Mouse (Mus musculus): ENCODE results near the gene Gsn.

Gene Gsn

DNA sequence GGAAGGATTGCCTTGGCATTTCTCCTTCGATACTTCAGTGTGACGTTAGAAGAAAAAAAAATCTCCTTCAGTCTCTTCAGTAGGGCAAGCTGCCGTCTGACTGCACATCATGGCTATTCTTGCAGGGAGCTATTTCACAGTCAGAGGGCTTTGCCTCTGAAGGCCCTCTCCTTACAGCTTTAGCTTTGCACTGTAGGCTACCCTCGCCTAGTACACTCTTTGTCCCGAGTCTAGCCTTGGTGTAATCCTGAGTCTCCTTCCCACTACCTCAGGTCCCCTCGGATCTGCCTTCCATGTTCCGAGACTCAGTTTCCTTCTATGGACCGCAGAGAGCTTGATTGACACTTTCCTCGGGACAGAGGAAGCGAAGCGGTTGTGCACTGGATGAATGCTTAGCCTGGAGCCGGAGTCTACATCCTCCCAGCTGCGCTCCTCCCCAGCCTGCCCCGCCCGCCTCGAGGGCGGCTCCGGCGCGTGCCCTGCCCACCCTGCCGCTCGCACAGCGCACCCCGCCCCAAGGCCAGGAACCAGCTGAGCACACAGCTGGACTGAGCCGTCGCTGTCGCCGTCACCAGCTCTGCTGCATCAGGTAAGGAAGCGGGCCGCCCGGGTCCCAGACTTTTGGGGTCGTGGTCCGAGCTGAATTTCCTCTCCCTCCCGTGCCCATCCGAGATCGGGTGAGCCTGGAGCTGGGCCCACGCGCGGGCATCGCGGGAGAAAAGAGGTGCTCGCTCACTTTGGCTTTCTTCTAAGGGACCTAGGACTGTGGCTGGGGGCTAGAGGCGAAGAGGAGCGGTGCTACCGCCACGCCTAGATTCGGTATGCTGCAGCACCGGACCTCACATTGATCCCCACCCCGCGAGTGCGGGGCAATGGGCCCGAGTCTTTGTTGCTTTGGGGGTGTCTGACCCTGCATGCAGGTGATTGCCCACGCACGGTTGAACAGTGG, at the start of gene Gsn:
Gene Gsn, plus strand, starts transcription at position 496 of the 949 bp plus-strand sequence.
- DNase-seq (ENCODE audit: low spot score in 2 of 2), result peak; percentile 81 to 91

DNA sequence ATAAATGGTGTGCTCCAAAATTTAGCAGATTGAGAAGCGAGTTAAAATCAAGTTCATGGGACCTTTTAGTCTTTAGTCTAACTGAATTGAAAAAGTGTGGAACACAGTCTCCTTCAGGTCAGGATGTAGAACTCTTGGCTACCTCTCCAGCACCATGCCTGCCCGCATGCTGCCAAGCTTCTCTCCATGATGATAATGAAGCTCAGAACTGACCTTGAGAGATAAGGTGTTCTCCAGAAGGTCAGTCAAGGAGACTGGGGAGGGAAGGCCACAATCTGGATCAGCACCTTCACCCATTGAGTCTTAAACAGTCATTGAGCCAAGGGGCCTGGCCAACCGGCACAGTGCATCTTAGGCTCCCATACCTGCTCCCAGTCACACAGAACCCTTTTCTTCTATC, 49.4 kb upstream of the Gsn start:
- DNase-seq (ENCODE audit: low spot score in 2 of 2), result no peak

DNA sequence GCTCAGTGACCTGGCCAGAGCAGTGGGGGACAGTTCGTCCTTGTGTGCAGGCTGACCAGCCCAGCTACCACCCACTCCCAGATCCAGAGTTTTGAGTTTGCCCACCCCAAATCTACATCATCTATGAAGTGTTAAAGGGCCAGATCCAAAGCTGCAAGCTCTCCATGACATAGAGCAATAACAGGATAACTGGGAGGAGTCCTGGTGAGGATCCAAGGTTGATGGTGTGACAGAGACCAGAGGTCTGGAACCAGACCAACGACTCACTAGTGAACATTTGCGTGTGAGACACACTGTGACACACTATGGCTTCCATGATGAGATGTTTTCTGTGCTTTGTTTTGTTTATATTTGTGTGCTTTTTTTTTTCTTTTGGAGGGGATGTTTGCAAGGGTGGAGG, 48.1 kb upstream of the Gsn start:
- DNase-seq (ENCODE audit: low spot score in 2 of 2), result no peak

DNA sequence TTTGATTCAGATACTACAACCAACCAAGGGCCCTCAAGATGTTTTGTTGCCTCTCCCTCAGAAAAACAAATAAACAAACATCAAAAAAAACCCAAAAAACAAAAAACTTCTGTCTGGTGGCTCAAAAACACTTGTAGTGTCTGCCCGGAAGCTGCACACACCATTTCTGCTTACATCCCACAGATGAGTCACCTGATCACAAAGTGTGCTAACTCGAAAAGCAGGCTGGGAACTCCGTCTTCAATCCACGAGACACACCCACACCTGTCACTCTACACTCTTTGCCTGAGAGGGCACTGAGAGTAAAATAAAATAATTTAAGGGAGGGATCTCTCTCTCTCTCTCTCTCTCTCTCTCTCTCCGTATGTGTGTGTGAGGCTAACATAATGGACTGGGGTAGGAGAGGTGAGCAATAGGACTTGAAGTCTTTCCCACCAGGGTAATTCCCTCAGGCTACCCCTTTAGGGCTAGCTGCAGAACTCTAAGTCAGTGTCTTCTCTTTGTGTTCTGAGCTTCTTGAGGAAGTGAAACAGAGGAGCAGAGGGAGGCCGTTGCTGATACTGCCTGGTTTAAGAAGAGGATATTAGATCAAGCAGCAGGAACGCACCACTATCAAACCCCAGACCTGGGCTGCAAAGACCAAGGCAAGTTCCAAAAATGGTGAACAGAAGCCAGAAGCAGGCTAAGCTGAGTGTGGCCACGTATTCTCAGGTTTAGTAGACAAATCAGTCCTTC, 47.1 kb upstream of the Gsn start:
- DNase-seq (ENCODE audit: low spot score in 2 of 2), result no peak

DNA sequence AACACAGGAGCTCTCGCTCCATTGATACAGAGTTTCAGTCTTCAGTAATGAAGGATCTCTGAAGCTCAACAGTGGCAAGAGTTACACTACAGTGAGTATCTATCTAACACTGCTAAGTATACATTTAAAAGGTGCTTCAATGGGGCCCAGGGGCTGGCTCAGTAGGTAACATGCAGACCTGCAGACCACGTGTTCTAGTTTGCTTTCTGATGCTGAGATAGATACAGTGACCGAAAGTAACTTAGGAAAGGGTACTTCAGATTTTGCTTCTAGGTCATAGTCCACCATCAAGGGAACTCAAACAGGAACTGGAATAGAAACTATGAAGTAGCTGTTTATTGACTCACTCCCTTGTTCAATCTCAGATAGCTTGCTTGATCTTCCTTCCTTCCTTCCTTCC, 44.5 kb upstream of the Gsn start:
- DNase-seq (ENCODE audit: low spot score in 2 of 2), result no peak

DNA sequence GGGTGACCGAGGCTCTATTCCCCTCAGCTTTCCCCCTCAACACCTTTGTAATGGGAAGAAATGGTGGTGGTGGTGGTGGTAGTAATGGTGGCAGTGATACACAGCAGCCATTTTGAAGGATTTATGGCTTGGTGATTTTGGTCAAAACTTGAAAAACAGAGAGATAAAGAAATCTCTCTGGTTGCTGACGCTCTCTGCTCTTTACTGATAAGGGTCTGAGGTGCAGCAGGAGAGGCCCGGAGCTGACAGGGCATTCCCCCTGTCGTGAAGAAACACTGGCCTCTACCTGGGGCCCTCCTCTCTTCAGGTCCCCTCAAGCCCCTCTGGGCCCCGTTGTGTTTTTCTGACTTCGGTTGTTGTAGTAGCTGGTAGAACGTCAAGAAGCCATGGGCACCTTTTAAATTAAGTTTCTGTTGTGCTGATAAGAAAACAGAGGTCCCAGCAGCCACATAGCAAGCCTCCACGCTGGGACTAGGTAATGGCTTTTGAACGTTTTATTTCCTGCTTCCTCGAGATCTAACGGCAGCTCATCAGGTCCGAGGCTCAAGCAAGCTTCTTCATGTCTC, 42.8 kb upstream of the Gsn start:
- DNase-seq (ENCODE audit: low spot score in 2 of 2), result no peak

DNA sequence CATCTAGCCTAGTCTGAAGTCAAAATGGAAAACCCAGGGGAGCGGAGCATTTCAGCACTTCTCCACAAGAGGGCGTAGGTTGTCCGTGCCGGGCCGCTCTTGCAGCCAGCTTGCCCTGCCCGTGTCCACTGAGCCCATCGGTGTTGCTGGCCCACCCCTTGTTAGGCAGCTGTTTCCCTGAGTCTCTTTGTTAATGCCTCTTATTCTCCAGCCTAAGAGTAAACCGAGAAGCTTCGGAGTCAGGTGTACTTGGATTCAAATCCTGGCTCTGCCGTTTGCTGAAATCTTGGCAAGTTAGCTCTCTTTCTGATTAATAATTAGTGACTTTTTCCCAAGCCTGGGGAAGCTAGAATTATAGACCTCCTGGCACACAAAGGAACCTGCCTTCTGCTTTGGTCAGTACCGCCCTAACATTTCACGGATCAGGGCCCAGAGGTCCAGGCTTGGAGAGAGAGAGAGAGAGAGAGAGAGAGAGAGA, 41.3 kb upstream of the Gsn start:
- peak; percentile 75 to 91 for DNase-seq (ENCODE audit: low spot score in 2 of 2)

DNA sequence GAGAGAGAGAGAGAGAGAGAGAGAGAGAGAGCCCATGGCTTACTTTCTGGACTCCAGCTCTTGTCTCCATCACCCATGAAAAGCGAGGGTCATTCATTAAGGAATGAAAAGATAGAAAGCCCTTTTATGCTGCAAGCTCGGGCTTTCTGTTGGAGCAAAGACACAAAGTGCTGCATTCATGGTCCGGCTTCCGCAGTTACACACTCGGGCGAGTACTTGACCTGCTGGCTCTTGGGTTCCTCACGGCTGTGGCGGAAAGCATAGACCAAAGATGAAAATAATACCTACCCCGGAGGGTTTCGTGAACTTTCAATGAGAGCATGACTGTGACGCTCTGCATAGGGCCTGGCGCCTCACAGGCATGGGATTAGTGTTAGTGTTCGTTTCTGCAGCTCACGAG, 40.8 kb upstream of the Gsn start:
- DNase-seq (ENCODE audit: low spot score in 2 of 2), result no peak

DNA sequence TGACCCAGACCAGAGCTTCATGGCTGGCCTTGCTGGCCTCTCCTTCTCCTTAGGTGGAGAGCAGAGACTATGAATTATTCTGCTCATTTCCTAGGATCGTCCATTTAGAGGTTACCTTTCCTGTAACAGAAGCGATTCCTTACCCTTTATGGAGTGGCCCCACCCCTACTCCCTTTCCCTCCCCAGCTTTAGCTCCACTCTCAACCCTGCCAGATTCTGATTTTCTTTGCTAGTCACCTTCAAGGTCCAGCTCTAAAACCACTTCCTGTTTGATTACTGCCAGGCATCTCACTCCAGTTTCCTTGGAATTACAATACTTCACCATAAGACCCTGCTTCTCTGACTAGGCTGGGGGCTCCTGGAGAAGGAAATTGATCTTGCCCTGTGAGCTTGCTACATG, 39.5 kb upstream of the Gsn start:
- DNase-seq (ENCODE audit: low spot score in 2 of 2), result no peak

DNA sequence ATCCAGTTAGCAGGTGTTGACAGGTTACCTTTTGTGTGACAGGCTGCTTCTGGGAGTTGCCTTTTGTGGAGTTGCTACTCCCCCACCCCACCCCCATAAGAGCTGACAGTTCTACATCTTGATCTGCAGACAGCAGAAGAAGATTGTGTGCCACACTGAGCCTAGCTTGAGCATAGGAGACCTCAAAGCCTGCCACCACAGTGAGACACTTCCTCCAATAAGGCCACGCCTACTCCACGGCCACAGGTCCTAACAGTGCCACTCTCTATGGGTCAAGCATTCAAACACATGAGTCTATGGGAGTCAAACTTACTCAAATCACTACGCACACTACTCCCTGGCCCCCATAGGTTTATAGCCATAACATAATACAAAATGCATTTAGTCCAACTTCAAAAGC, 37.4 kb upstream of the Gsn start:
- DNase-seq (ENCODE audit: low spot score in 2 of 2), result no peak

DNA sequence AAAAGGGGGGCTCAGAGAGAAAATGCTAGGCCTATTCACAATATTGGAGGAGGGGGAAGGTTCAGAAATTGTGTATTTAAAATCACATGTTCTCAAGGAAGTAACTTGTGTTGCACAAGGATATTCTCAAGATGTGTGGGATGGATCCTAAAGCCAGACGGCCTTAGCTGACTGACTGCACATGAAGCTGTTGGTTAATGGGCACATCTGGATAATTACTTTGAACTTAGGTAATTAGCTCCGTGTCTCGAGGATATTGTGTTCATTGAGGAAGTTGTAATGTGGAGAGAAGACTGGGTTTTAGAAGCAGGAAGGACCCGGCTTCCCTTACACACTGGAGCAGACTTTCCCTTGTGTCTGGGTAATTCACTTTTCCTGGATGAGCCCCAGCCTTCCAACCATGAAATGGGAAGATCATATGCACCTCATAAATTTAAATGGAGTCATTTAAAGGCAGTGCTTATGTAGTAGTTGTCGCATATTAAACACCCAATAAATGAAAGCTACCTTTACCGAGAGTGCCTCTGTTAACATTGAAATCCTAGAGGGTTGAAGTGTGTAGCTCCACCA, 33.3 kb upstream of the Gsn start:
- DNase-seq (ENCODE audit: low spot score in 2 of 2), result no peak

DNA sequence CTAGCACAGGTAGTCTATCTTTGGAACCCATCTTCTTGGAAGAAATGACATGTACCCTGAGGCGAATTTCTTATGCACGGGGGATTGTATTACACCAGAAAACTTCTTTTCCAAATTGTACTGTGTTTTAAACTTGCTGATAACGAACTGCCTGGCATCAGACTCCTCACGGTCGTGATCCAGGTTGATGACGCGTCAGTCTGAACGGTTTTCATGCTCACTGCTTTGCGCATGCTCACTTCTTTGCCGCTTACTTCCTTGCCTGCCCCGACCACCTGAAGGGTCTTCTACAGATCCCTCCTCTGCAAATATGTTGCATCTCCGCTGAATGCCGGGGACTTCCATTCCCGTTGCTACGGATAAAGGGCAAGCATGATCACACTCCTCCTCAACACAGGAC, 31.9 kb upstream of the Gsn start:
- DNase-seq (ENCODE audit: low spot score in 2 of 2), result no peak

DNA sequence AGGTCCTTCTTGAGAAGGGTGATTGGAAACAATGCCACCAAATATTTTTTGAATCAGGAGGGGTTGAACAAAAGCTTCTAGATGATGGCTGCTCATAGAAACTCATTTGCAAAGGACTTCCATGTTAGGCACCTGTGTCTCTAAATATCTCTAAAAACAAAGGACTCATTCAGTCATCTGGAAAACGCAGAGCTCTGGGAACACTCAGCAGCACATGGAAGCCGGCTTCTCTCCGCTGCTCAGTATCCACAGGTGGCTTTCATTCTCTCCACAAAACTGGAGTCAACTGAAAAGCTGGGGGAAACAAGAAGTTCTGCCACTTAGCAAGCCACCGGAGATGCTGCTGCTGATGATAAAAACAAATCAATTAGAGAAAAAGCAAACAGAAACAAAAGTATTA, 28.0 kb upstream of the Gsn start:
- no peak for DNase-seq (ENCODE audit: low spot score in 2 of 2)

DNA sequence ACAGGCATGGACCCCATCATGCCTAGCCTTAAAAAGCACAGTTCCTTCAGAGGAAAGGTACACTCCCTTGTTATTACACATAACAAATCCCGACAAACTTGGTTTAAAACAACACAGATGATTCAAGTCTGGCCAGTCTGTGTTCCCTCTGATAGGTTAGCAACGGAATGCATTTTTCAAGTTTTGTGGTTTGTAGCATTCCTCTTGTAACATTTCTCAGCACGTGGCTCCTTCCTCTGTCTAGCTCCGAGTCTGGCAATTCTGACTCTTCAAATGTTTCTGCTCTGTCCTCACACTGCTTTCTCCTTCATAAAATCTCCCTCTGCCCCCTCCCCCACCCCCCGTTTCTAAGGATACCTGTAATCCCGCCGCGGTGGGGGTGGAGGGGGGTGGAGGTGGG, 26.0 kb upstream of the Gsn start:
- no peak for DNase-seq (ENCODE audit: low spot score in 2 of 2)

DNA sequence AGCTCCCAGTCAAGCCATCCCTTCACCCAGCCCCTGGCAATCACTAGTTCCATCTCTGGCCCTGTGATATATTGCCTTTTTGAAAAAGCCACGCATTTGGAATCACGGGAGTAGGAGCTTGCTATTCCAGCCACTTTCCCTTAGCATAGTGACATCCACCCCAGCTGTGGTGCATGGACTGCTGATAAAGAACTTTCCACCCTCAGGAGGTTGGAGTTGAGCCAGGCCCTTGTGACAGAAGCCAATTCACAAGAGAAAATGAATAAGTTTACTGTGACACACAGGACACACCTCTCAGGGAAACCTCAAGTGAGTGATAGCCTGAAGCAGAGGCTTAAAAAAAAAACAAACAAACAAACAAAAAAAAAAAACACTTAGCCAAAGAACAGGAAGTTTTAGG, 24.3 kb upstream of the Gsn start:
- DNase-seq (ENCODE audit: low spot score in 2 of 2), result no peak

DNA sequence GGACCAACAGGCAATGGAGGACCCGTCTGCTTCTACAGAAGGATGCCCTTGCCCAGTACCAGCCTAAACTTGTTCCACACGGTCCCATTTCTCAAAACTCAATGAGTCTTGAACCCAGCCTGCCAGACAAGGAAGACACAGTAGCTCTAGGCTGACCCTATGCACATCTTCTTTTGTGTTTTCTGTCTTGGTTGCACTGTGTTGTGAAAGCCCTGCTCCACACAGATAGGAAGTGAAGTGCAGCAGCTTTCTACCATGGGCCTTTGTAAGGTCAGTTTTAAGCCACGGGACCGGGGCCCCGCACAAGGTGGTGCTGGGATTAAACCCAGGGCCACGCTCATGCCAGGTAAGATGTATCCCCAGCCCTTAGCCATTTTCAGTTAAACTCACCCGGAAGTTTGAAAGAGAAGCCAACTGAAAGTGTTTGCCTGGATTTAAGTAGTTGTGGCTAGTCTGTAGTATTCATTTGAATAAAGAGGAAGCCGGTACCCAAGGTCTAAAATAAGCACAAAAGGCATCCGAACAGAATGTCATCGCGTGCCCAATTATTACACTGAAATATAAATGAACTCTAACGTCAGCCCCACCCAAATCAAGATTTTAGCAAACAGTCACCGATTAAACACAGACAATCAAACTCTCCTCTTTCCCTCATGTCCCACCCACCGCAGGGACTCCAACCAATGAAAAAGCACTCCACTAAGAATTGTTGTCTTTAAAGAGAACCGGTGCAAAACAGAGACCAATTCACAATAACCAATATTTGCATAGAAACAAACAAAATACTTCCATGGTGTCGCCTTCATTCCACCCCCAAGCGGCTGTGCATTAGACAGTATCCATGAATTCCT, 23.4 kb upstream of the Gsn start:
- no peak for DNase-seq (ENCODE audit: low spot score in 2 of 2)

DNA sequence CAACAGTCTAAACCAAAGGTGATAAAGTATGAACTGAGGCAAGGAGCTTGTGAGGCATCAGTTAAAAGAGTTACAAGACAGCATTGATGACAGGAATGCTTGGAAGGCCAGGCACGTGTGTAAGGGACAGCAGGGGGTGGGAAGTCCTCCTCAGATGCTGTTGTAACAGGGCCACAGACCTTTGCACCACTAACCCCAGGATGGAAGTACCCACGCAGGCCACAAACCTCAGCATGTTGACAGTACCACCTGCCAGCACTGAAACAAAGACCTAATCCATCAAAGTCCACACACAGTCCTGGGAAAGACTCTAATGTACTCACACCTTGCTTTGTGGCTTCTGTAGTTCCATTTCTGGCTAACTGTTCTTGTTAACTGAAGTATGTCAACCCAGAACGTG, 22.3 kb upstream of the Gsn start:
- no peak for DNase-seq (ENCODE audit: low spot score in 2 of 2)

DNA sequence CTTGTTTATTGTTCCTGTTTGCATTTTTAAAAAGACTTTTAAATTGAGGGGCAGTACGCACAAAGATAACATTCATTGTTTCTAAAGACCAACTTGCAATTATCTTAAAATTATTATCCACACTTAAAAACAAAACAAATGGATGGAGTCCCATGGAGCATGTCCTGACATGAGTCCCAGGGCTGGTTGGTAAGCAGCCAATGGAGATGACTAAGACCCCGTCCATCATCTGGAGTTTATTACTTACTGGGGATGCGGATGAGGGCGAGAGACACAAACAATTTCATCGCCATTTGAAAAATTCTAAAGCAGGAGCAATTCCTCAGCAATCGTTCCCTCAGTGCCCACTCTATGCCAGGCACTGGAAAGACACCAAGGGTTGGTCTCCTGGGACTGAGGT, 21.2 kb upstream of the Gsn start:
- no peak for DNase-seq (ENCODE audit: low spot score in 2 of 2)

DNA sequence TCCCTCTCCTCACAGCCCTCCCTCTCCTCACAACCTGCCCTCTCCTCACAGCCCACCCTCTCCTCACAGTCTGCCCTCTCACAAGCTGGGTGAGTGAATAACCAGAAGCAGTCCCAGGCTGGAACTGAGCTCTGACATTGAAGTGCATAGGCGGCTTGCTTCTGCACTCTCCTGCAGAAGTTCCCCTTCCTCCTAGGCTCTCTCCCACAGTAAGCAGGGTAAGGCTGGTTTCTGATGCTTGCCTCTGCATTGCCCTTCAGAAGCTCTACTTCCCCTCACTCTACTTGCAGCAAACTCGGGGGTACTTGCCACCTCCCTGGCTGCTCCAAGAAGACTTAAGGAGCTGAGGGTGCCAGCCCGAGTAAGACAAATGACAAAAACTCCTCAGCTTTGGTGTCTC, 11.9 kb upstream of the Gsn start:
- no peak for DNase-seq (ENCODE audit: low spot score in 2 of 2)

DNA sequence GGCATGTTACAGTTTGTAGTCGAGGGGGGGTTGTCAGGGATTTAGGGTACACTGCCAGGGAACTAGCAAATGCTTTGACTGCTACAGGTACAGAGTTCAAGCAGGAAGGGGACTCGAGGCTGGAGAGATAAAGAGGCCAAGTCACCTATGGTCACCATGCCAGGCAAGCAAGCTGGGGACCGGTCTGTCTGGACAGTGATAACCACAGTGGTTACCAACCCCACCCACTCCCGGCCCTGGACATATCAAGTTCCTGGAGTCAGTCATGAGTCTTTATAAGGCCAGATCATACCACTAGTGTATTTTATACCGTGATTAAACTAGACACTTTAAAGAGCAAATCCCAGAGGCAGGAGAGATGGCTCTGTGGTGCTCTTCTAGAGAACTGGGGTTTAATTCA, 8.4 kb upstream of the Gsn start:
- DNase-seq (ENCODE audit: low spot score in 2 of 2), result no peak

DNA sequence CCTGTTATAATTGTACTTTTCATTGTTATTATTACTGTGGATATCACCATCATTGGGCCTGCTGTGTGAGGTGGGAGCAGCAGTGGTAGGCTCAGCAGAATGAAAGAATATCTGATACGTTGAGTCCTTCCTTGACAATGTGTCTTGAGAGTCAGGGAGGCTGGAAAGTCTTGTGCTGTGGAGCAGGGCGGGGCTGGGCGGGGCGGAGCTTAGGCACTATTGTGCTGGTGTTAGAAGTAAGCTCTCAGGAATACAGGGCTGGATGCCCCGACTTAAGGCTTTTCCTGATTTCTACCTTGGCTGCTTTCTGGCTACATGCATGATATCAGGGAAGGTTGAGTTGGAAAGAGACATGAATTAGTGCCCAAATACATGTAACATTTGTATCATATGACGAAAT, 3.4 kb upstream of the Gsn start:
- DNase-seq (ENCODE audit: low spot score in 2 of 2), result no peak
